Mouse (Mus musculus) left cerebral cortex, adult 18-20 months (tissue): ENCODE measurements around the gene Dach1. TPM values are rescaled to one million over a fixed set of nuclear protein-coding genes. Genes with fewer than 3 reads are reported as not detected.

Source experiments
- DNase-seq, 2 experiments: peaks; one replicate each; pipeline ENCODE4 v3.0.0; 2021 to 2022; ENCODE audit warnings: low spot score in 2 of 2, mixed read lengths in 1 of 2
- total RNA-seq, 2 experiments: library from RNA; stranded (reverse); gene quantifications; 2 replicates each; pipeline ENCODE4 v1.2.3; 2021

The Dach1 gene
- total RNA-seq, 2 experiments from 2014 or later, result 7.0 to 10.4 TPM

DNA sequence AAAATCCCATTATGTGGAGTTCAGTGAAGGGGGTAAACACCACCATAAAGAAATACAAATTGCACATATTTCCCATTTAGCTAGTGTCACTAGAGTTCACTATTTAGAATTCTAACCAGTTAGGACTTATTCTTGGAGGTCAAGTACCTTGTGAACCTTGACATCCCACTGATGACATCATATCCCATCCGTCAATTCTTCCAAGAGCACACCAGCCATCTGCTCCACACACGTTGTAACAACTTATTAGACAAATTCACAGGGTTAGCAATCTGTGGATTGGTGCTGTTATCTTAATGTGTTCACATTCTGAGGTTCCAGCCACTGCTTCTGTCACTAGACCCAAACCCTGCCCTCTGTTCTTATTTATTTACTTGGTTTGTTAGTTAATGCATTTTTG, 312.3 kb downstream of the Dach1 start:
- DNase-seq, result no peak

DNA sequence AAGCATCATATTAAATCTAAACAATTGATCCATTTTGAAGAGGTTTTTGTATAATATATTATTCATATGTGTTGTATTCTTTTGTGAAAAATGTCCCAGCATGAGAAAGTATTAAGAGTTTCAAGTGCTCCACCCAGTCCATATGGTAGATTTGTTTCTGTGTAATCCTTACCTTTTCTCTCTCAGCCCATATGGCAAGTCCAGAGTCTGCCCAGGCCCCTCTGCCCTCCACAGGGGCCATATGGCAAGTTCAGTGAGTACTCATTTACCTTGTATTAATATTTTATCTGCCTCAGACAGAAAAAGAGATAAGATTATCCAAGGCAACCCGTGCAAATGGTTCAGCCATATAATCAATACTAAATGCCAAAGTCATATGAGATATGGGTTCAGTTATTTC, 314.2 kb downstream of the Dach1 start:
- no peak for DNase-seq

DNA sequence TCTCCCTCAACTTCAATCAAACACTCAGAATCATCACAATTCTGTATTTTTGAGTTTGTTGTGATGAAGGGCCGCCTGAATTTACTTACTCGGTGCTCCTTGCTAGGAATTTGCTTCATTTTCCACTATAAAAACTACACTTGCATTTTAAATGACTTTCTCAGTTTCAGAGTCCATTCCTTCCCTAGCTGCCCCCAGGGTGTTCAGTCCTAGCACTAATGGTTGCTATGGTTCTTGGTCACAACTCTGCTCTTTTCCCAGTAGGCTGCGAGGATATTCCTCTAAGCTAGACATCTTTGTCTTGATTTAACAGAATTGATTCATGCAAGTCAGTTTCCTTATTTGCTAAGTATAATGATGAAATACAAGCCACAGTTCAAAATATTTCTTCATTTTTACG, 319.1 kb downstream of the Dach1 start:
- no peak for DNase-seq

DNA sequence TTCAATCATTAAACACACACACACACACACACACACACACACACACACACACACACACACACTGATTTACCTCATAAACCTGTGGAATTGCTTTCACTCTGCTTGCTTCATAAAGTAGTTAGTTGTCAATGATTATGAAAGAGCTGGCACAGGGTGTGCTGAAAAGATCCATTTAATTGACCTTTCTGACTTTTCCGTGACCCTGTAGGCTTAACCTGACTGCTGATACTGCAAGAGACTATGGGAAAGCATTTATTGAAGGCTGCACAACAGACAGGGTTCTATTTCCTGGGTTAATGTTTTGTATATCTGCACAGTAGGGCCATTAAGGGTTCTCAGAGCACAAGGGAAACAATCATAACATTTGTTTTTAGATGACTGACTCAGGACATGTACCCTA, 321.9 kb downstream of the Dach1 start:
- DNase-seq, result no peak

DNA sequence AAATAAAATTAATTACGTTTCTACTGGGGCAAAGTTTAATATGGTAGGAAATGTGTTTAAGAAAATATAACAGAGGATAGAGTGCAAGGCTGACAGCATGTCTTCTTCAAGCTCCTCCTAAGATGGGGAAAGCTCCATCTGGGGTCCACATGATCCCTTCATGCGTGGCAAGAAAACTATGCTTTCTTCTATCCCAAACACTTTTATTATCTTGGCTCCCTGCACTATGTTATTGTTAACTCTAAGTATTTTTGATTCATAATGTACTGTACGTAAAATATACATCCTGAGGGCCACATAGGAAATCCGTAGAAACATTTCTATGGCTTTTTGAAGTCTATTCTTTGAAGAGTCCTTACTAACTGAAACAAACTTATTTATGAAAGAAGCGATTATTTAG, 330.3 kb downstream of the Dach1 start:
- no peak for DNase-seq

DNA sequence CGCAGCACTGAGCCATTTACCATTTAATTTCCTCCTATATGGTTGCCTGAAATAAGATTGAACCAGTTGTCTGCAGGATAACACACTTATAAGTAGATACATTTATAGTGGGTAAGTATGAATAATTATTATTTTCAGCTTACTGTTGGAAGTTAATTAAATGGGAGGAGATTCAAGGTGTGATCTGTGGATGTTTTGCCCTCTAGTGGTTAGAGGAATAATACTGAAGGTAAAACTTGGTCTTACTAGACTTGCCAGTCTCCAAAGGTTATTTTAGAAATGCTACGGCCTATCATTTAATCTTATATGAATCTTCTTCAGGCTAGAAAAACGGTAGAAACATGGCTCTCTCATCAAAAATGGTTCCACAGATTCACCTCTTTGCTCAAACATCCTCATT, 339.7 kb downstream of the Dach1 start:
- no peak for DNase-seq

DNA sequence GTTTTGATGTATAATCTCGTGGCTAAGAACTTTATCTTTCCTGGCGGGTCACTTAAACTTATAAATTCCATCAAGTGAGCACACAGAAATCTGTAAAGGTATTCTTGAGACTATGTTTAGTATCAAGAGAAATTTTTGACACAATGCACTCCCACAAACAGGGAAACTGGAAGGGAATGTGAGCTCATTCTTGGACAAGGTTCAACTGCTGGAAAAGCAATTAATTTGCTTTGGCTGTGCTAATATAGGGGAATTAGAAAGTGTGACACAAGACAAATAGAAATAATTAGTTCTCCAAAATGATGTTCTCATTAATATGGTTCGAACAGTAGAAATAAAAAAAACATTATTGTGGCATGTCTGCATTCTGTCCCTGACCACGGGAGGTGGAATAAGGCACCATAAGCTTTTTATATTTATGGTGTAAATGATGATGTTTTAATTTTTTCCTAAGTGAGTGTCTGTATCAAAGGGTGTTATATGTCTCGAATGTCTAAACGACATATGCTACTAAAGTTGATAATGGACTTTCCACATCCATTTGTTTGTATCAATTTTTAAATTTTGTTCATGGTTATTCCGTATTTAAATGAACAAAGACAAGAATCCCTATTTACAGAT, 354.9 kb downstream of the Dach1 start:
- DNase-seq, result no peak

DNA sequence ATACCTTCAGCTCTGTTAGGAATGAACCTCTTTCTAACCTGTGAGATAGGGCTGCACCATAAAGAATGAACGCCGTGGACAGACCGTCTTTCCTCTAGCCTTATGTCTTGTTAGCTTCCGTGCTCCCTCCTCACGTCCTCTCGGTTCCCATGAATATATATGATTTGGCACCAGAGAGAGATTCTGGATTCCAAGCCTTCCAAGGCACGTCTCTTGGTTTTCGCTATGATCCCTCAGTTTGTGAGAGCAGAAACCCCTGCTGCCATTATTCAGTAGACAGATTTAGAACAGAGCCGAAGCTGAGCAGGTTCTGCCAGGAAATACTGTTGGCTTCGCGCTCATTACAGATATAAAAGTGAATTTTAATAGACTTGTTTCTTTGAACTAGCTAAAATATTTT, 356.0 kb downstream of the Dach1 start:
- no peak for DNase-seq

DNA sequence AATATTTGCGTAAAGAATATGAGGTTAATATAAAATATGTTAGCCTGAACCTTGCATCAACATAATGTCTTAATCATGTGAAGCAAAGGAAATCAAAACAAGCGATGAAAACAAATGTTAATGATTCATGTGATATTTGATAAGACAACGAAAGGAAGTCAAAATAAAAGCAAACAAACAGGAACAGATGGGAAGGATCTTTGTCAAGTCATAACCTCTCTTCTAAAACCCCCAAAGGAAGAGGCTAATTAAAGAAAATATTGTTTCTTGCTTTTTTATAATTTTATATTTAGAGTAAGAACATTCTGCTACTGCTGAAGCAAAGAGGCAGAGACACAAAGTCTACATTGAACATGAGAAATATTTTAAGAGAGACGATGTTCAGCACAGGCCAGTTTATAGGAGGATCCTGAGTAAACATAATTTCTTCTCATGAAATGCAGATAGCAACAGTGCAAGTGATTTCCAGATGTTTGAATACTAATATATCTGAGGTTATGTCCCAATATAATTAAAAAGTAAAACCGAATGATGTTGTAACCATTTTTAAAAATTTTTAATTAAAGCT, 374.1 kb downstream of the Dach1 start:
- no peak for DNase-seq

DNA sequence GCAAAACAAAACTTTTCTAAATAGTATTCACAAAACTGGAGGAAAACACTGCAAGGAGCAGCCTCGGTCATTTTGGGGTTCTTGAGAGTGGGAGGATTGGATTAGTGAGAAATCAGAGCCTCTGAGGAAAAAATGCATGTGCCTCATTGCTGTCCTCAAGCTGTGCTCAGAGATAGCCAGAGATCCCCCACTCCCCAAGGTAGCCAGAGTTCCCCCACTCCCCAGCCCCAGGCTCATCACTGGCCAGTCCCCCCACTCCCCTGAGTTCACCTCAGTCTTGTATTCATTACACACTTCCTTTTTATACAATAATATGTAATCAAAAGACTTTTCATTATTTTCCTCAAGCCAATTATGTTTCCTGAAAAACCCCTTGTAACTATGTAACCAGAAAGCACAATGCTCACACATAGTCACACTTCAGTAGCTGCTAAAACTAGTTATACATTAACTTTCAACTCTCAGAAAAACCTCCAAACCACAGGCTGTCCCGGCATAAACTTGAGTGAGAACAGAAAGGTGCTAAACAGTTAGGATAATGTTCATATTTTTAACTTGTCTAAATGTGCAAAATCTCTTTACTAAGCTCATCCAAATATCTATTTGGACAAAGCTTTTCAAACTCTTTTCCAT, 395.3 kb downstream of the Dach1 start:
- no peak for DNase-seq

DNA sequence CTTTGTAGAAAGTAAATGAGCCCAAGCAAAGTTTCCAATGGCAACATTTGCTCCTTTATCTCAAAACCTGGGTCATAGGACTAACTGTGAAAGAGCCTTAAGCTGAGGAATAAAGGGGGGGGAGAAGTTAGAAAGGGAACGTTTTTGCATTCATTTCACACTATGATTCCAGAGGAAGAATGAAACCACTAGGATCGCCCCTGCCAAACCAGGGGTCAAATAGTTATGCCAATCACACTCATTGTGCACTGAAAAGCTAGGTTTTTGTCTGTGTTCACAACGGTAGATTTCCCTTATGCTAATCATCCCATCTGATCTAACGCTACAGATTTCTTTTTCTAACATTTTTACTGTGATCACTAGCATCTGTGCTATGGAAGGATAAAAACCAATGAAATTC, 415.2 kb downstream of the Dach1 start:
- DNase-seq, result no peak

DNA sequence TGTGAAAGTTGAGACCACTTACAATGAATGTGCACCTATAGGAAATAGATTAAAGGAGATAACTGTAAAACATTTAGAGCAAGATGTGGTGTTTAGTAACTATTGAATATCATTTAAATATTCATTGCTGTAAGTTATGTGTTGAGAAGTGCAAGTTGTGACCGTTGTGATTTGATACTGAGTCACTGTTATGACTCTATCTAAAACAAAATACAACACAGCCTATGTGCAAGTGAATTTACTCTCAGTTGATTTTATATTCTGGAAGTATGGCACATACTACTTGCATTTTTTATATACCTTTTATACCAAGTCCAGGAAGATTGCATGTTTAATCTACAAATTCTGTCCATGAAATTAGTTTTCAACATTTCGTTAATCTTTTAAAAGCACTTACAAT, 415.6 kb downstream of the Dach1 start:
- DNase-seq, result no peak

DNA sequence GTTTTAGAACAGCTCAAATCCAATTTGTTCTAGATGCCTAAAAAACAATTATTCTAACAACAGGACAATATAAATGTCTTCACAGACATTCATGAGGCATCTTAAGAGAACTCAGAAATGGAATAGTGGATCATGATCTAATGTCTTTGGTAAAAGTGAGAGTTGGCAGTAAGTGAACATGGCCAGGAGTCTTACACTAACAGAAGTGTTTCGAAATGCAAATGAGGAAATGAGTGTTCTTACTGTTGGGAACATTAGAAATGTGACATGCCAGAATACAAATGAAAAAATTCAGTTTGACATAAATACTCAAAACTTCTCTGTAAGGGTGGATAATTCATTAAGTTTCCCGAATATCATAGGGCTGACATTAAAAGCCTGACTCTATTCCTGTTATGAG, 426.3 kb downstream of the Dach1 start:
- DNase-seq, result no peak

DNA sequence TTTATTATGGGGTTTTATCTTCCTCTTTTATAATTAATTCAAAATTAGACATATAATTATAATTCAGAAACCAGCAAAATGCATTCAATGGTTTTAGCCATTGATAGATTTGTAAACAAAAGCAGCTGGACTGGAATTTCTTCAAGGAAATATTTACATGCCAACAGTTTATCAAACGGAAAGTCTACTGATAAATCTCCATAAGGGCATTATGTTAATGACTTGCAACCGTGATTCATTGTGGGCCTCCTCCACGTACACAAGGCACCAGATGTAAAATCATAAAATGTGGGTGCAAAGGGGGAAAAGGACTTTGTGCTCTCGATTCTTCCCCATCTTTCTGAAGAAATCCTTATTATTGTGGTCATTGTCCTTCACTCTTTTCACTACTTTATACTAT, 426.8 kb downstream of the Dach1 start:
- no peak for DNase-seq
